Mouse (Mus musculus): ENCODE results near the gene Fbxo34. TPM values are rescaled to one million over a fixed set of nuclear protein-coding genes. Genes with fewer than 3 reads are reported as not detected.

Fbxo34 gene
- total RNA-seq, 2 experiments from 2014 or later: 11.0 to 16.1 TPM

DNA sequence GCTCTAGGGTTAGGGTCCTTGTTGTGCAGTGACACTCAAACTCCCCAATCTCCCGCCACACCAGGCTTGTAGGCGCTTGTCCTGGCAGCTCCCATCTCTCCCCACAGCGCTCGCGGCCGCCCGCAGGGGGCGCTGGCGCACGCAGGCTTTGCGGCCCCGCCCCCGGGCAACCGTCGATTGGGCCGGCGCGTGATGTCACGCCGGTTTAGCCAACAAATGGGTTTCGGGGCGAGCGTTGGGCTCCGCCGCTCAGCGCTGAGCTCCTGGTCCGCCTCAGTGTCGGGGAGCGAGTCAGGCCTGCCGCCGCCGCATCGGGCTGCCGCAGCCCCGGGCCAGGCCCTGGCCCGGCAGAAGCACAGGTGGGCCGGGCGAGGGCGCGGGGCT, 22.1 kb downstream of the Fbxo34 start:
- peak; percentile 90 for ATAC-seq (replicated peaks; ENCODE audit: poor library complexity)

DNA sequence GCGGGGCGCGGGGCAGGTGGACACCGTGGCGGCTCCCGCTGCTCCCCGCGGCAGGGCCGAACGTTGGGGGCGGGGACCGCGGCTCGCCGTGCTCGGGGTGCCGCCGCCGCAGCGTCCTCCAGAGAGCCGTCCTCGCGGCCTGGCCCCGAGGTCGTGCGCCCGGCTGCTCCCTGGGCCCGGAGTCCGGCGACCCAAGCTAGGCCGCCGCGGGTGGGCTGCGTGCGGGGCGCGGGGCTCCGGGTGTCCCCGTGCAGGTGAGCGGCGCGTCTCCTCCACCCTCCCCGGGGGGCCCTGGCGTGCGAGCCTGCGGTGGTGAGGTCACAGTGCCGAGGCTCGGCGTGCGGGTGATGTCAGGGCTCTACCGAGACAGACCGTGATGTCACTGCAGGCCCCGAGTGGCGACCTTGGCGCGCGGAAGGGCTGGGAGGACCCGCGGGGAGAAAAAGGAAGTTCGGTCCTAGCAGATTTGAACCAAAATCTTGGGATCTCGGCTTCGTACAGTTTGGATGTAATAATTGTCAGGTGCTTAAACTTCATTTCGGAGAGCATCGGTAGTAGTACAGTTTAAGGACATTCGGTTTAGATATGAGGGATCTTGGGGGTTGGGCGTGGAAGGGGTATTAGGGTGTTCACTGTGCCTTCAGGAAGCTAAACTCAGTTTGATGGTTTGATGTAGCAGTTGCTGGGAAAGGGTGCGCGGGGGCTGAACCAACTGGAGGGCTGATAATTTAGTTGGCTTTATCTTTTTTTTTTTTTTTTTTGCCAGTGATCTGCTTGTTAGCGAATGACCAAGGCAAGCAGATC, 22.7 kb downstream of the Fbxo34 start:
- peak; percentile 82 for ATAC-seq (replicated peaks; ENCODE audit: poor library complexity)

DNA sequence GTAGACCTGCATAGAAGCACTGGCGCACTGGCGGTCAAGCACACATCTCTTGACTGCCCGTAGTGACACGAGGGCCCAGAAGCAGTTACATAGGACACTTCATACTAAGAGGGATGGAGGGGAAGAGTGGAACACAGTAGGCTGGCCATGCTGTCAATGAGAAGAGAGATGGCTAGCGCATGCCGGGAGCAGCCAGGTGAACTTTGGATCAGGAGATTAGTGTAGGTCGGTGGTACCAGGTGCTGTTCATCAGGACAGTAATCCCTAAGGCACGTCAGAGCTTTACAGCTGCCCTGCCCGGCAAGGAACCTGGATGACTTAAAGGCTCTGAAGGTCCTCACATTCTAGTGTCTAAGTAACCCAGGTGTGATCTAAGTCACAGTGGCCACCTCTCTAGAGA, 23.7 kb downstream of the Fbxo34 start:
- ATAC-seq (replicated peaks; ENCODE audit: poor library complexity): no peak

DNA sequence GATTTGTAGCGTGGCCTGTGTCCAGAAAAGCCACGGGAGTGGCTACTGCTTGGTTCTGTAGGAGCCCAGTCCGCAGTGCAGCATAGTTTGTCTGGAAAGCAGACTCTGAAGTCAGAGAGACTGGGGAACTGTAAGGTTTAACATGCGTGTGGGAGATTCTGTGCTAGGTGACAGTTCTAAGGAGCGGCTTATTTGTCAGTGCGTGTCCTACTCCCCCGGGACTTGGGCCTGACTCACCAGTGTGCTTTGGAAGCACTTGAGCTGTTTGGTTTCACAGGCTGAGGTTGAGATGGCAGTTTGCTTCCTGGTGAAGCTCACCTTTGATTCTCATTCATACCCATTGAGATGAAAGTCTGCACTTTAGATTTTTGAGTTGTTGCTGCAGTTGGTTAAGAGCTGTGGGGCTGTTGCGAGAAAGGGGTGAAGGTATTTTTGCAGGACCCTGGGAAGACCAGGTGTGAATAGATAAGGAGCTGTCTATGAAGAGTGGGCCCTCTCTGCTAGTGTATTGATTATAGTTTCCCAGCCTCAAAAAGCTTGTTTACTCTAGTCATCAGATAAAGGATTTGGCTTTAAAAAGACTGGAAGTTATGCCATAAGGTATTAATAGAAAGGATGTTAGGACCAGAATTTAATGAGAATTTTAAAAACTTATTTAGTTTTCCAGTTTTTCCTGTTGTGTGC, 24.5 kb downstream of the Fbxo34 start:
- no peak for ATAC-seq (replicated peaks; ENCODE audit: poor library complexity)

DNA sequence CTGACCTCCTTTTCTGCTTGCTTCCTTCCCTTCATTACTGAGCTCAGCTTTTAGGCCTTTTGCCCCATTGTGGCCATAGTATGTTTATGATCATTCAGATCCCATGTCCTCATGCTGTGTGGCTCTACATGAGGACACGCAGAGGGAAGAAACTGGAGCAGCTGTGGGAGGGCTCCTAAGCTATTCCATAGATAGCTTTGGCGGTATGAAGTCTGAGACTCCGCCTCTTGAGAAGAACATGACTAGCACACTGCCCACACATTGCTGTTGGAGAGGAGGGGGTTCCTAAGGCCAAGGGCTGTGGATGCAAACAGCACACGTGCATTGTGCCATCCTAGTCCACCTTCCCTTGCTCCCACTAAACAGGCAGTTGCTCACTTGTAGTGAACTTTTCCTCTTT, 26.0 kb downstream of the Fbxo34 start:
- no peak for ATAC-seq (replicated peaks; ENCODE audit: poor library complexity)

DNA sequence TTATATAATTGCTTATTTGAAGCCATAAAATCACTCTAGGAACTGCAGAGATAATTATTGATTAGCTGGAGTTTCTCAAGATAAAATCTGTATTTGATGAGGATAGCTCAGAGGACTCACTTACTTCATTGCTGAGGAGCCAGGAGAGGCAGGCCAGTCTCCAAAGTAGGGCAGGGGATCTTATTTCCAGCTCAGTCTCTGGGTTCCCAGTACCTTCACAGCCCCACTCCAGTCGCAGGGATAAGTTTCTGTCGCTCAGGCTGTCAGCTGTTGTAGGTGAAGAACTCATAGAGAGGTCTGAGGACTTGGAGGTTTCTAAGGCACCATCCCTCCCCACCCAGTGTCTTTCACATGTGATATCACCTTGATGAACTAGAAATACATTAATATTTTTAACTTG, 27.5 kb downstream of the Fbxo34 start:
- no peak for ATAC-seq (replicated peaks; ENCODE audit: poor library complexity)

DNA sequence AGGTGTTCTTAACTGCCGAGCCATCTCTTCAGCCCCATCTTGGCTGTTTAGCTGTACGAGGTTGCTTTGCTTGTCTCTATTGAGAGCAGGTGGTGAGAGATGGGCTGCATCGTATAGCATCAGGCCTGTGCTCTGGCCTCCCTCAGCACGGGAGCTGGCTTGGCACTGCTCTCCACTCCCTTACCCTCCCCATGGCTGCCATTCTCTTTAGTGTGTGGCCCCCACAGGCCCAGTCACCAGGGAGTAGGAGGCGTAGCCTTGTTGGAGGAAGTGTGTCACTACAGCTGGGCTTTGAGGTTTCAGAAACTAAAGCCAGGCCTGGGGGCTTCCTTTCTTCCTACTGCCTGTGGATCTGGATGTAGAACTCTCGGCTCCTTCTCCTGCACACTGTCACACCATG, 32.0 kb downstream of the Fbxo34 start:
- peak; percentile 55 for ATAC-seq (replicated peaks; ENCODE audit: poor library complexity)

DNA sequence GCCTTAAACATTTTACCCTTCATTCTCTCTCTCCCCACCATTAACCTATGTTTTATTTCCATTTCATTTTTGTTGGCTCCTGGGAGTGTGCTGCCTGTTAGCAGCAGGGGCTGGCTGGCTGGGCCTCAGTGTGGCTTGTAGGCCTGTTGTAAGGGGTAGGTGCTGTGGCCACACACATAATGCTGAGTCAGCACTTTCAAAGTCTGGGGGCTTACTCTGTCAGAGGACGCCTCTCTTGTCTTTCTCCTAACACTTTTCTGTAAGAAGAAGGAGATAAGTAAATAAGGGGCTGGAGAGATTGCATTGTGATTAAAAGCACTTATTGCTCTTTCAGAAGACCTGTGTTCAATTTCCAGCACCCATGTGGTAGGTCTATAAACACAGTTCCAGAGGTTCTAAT, 32.9 kb downstream of the Fbxo34 start:
- no peak for ATAC-seq (replicated peaks; ENCODE audit: poor library complexity)

DNA sequence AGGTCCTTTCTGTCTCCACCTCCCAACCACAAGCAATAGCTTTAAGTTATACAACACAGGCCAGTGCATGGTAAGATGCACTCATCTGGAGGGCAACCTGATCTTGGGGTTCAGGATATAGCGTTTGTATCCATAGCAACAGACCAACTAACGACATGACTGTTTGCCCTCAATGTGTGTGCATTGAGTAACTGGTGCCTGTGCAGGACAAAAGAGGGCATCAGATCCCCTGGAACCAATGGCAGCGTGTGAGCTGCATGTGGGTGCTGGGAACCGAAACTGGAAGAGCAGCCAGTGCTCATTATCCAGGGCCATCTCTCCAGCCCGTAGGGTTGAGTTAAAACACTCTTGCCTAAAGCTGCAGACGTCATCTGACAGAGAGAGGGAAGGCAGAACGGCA, 38.5 kb downstream of the Fbxo34 start:
- ATAC-seq (replicated peaks; ENCODE audit: poor library complexity): peak; percentile 29; the same call in 1 of the 2 replicates

DNA sequence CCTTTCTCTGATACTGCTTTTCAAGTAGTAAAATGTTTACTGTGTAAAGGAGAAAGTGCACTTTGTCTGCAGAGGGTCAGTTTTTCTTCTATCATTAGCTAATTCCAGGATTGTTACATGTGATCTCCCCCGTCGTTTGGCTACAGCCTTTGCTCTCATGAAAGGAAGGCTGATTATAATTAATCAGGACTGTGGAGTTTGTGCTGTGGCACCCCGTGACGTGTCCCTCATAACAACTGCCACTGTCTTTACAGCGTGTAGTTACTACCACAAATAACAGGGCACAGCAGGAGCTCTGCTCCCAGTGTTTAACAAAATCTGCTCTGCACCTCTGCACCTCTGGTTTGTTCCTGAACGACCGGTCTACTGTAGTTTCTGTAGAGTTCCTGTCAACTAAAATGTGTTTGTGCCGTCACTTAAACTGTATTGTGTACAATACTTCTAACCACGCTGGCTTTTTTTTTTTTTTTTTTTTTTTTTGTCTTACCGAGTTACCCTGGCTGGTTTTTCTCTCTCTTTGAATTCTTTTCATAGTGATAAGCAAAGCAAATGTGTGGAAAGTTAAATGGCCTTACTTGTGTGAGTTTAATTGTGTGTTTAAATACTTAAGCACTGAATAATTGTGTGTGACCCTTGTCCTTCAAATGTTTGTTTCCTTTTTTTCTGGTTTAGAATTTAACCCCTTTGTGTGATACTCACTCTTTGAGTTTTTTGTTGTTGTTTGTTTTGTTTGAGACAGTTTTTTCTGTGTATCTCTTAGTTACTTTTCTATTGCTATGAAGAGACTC, 39.3 kb downstream of the Fbxo34 start:
- no peak for ATAC-seq (replicated peaks; ENCODE audit: poor library complexity)

DNA sequence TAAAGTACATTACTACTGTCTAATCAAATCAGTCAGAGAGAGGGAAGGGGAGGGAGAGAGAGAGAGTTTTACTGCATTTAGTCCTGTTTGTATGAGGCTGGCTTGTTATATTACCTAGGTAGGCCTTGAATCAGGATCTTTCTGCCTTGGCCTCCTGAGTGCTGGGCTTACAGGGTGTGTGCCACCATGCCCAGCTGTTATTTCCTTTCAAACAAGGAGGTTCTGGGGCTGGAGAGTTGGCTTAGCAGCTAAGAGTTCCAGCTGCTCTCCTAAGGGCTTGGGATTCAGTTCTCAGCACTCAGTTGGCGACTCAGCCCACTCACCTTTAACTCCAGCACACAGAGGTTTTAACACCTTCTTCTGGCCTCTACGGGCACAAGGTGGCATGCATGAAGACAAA, 40.5 kb downstream of the Fbxo34 start:
- ATAC-seq (replicated peaks; ENCODE audit: poor library complexity): no peak

DNA sequence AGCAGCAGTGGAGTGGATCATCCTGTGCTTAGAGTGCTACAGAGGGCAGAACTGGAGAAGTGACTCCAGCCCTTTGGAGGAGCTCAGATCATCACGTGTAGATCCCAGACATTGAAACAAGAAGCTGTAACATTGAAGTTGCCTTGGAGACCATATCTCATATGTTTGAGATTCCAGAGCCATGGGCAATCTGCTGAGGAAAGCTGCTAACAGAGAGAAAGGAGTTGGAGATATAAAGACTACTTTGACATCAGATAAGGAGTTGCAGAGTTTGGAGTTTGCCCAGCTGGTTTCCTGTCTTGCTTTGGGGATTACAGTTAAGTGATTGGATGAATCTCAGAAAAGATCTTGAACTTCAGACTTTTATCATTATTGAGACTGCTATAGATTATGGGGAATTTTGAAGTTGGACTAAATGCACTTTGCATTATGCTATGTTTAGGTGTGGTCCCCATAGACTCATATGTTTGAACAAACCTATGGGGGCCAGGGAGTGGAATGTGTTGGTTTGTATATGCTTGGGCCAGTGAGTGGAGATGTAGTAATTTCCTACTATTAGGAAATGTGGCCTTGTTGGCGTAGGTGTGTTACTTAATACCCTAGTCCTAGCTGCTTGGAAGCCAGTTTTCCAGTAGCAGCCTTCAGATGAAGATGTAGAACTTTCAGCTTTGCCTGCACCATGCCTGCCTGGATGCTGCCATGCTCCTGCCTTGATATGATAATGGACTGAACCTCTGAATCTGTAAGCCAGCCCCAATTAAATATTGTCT, 43.6 kb downstream of the Fbxo34 start:
- peak; percentile 68; the same call in 1 of the 2 replicates for ATAC-seq (replicated peaks; ENCODE audit: poor library complexity)

DNA sequence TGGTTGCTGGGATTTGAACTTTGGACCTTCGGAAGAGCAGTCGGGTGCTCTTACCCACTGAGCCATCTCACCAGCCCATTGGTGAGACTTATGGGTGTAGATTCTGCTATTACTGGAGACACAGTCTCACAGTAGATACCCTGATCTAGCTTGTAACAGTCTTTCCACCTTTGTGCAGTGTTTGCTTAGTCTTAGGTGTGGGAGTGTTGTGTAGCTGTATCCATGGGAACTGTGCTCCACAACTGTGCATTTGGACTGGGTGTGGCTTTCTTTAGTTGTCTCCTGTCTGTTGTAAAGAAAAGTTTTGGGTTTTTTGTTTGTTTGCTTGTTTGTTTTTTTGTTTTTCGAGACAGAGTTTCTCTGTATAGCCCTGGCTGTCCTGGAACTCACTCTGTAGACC, 45.7 kb downstream of the Fbxo34 start:
- ATAC-seq (replicated peaks; ENCODE audit: poor library complexity): peak; percentile 45; the same call in 1 of the 2 replicates

DNA sequence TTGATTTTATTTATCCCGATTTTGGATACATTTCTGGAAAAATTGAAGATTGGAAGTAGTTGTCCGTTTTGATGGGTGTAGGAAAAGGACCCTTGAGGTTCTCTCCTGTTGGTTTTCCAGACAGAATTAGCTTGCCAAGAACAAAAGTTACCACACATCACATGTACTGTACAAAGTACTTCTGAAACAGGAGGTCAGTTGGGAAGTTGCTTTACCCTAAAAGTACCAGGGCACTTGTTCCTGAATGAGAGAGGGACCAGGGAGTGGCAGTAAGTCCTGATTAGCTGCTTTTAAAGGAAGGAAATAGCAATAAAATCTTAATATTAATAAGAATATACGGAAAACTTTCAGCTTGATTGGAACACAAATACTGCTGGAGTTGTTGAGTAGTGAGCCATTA, 46.9 kb downstream of the Fbxo34 start:
- ATAC-seq (replicated peaks; ENCODE audit: poor library complexity): no peak

DNA sequence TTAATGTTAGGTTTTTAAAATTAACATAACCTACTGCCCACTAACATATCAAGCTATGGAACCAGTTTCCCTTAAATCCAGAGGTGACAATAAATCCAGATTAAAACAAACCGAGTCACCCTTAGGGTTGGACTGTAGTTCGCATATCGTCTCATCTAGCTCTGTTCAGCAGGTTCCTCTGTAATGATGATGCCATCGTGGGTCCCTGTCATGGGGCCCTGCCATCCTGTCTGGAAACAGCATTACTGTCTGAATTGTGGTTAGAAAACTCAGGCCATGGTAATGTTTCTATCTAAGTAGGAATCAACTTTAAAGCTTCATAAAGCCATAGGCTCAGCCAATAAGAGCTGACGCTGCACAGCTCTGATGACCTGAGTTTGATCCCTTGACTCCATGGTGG, 48.4 kb downstream of the Fbxo34 start:
- ATAC-seq (replicated peaks; ENCODE audit: poor library complexity): peak; percentile 41; the same call in 1 of the 2 replicates

DNA sequence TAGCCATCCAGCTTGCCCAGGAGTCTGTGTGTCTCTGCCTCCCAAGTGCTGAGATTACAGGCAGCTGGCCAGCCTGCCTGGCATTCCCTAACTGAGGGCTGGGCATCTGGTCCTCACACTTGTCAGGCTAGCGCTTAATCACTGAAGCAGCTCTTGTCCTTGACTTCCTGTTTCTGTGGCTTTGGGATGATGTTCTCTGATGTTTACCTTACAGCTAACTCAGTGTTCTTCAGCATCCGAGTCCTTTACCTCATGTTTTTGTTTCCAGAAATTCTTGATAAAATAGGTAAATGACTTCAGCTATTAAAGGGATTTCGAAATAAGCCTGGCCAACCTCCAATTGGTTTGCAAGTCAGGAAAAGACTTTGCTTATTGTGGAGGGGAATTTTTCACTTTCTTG, 53.8 kb downstream of the Fbxo34 start:
- ATAC-seq (replicated peaks; ENCODE audit: poor library complexity): no peak

DNA sequence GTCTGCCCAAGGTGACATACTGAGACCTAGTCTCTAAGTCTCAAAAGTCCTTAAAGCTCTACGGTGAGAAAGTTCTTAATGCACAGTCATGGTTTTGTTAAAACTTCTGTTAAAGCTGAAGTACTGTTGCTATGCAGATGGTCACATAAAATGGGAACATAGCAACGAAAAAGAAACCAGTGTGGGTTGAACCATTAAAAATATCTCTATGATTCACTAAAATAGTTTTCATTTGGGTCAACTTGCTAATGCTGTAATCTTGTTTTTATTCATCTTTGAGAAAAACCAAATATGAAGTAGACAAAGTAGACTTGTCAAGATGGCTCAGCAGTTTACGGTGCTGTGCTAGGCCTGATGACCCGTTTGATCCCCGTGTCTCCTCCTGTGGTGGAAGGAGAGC, 56.5 kb downstream of the Fbxo34 start:
- ATAC-seq (replicated peaks; ENCODE audit: poor library complexity): no peak

DNA sequence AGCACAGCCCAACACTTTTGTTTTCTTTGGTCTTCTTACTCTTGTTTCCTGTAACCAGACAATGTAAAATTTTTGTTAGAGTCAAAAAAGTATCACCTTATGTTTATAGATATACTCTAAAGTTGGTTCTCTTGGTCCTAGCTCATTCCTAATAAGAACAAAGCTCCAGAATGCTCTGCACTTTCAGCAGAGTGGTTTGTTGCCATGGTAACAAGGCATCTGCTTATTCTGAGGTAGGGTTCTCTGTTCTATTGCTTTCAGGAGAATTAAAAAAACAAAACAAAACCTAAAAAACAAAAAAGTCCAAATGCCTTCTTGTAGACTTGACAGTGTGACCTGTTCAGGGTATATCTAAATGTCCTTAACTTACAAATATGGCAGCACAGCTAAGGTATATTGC, 57.8 kb downstream of the Fbxo34 start:
- no peak for ATAC-seq (replicated peaks; ENCODE audit: poor library complexity)

DNA sequence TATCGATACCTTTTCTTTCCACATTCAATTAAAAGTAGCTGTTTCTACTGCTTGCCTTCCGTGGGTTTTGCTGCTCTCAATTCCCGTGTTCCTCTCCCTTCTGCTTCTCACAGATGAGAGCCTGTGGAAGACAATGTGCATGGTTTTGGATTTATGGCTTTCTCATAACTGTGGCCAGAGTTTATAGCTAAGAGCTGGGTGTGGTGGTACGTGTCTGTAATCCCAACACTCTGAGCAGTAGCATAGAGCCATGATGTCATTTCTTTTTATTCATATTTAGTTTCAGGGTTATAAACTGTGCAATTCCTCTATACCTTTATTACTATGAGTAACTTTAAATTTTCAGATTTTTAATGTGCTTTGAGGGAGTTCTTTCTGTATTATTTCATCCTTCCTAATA, 60.0 kb downstream of the Fbxo34 start:
- no peak for ATAC-seq (replicated peaks; ENCODE audit: poor library complexity)

DNA sequence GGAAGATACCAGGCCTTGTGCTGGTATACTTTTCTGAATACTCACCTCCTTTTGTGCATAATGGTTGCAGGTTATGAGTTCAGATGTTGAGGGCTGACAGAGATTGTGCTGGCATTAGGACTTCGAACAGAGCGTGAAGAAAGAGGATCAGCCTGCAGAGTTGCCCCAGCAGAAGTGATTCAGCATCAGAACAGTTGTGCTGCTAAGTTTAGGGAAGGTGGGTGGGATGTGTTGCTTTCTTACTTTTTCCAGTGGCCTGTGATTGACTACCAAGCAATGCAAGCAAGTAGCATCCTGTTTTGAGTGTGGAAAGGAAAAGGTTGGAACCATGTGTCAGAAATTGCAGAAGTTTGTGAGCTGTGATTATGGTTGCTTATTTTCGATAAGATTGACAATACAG, 63.4 kb downstream of the Fbxo34 start:
- peak; percentile 29 for ATAC-seq (replicated peaks; ENCODE audit: poor library complexity)

Measured in megakaryocyte progenitor cell, adult 5-6 weeks (primary cell).